Mouse (Mus musculus) adrenal gland, adult 18-20 months (tissue): ENCODE measurements around the gene Wwox. TPM values are rescaled to one million over a fixed set of nuclear protein-coding genes. Genes with fewer than 3 reads are reported as not detected.
"Not testable (repeated sequence)": the region's sequence is repeated elsewhere in the genome, so short reads cannot be mapped to it uniquely, and the experiment has no call there.

ENCODE experiments used
- DNase-seq, 2 experiments: peaks; one replicate each; pipeline ENCODE4 v3.0.0; 2021 to 2022; ENCODE audit warnings: low spot score in 2 of 2
- total RNA-seq, 2 experiments: library from RNA; stranded (reverse); gene quantifications; 1 replicate in 1 of 2; 2 replicates in 1 of 2; pipeline ENCODE4 v1.2.3; 2021

The Wwox gene
- total RNA-seq, 2 experiments from 2014 or later = 26.9 to 27.0 TPM

DNA sequence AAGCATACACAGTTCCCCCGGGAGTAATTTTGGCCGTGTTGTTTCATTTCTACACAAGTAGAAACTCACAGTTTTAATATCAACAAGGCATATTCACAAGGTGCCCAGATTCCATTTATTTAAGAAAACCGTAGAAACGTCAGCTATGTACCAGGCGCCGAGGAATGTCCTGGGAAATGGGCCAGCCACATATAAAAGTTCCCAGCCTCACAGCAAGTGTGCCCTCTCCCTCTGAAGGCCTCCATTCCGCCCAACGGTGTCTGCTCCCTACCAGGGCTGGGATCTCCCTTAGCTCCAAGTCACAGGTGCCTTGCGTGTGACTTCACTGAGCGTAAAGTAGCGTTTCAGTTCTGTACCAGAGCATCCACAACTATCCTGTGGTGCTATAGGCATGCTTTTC is 346.4 kb downstream of the Wwox start:
- no peak for DNase-seq

DNA sequence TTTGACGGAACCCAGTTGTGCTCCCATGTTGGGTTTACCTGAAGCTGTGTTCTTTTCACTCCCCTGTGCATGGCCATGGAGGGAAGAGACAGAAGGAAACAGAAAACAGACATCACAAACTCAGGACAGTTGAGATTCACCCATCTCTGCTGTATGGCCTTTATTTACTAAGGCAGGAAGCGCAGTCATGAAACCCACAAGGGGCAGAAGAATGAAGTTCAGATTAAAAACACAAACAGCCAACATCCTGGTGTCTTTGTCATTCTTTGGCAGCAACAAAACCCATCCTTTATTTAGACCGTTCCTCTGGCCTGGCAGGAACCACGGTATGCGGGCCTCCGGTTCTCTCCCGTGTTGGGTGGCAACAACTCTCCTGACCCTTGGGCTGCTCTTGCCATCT is 350.2 kb downstream of the Wwox start:
- no peak for DNase-seq

DNA sequence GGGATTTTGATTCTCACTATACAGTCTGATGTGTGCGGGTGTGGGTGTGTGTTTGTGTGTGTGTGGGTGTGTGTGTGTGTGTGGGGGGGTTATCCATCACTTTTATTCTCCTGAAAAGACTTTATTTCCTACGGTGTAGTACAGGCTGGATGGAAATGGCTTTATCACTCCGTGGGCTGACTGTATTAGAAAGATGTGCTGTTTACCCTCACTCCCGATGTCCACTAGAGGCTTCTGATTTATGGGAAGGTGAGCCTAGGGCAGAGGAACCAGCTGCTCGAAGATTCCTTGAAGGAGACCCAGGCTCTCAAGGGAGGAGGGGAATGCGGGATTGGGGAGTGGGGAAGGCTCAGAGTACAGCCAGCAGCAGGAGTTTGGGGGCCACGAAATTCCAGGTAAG is 351.3 kb downstream of the Wwox start:
- DNase-seq = no peak

DNA sequence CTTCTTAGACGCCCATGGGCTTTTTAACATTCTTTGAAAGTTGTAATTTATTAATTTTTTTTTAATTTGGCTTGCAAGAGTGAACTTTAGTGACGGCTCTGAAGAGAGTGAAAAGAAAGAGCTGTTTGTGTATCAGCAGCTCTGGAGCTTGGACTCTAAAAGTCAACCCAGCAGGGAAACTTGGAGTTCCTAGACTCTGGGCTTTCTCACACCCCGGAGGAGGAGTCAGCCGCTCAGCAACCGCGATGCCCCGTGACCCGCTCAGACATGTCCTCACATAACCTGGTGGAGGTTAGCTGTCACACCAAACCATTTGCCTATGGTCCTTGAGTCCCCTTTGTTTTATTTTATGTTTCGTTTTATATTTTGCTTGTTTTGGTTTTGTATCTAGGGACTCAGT is 354.2 kb downstream of the Wwox start:
- DNase-seq = no peak

DNA sequence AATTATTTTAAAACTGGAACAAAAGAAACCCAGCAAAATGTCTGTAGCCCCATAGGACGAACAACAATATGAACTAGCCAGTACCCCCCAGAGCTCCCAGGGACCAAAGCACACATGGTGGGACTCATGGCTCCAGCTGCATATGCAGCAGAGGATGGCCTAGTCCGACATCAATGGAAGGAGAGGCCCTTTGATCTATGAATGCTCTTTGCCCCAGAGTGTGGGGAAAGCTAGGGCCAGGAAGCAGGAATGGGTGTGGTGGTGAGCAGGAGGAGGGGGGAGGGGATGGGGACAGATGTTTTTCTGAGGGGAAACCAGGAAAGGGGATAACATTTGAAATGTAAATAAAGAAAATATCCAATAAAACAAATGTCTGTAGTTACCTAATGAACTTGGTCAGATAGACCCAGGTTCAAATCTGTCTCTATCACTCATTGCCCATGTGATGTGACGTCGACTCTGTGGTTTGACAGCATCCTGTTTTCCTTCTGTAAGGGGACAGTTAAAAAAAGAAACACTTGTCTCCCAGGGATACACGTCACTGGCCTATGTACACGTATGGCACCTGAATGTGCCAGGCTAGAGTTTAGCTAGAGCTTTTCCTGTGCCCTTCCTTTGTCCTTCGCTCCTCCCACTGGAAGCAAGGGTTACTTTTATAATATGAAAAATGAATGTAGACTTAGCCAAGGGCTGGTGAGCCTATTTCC is 362.1 kb downstream of the Wwox start:
- DNase-seq = no peak

DNA sequence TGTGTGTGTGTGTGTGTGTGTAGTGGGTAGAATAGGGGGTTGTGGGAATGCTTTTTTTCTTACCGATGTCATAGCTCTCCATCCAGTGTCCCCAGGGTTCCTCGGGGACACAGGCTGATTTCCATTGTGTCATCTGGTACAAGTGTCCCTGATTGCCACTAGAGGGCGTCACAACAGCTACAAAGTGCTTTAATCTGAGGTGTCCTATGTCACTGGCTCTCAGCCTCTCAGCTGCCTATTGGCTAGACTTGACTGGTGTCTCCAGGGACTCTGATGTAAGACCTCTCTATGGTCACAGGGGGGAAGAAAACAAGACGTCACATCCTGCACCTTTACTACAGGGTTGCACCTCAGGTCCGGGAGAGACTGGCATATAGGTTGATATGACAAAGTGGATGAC is 363.7 kb downstream of the Wwox start:
- DNase-seq = no peak

DNA sequence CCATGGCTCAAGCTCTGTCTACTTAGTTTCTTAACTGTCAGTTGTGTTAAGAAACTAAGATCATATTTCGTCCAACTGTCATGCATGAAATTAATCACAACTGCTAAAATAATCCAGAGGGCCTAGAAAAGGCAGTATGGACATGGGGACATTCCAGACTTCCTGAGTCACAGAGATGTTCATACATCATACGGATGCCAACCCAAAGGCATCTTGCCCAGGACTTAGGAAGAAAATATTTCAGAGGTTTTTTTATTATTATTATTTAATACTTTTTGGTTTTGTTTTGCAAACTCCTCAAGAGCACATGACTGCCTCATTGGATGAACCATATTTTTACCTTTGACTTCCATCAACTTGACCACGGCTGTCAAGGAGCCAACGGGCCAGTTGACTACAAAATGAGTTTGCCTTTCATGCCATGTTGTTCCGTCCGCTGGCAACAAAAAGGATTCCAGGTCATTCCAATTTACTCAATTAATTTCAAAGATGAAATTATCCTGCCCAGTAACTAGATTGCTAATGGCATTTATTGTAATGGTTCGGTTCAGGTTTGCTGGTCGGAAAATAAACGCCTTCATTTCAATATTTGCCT is 367.5 kb downstream of the Wwox start:
- no peak for DNase-seq

DNA sequence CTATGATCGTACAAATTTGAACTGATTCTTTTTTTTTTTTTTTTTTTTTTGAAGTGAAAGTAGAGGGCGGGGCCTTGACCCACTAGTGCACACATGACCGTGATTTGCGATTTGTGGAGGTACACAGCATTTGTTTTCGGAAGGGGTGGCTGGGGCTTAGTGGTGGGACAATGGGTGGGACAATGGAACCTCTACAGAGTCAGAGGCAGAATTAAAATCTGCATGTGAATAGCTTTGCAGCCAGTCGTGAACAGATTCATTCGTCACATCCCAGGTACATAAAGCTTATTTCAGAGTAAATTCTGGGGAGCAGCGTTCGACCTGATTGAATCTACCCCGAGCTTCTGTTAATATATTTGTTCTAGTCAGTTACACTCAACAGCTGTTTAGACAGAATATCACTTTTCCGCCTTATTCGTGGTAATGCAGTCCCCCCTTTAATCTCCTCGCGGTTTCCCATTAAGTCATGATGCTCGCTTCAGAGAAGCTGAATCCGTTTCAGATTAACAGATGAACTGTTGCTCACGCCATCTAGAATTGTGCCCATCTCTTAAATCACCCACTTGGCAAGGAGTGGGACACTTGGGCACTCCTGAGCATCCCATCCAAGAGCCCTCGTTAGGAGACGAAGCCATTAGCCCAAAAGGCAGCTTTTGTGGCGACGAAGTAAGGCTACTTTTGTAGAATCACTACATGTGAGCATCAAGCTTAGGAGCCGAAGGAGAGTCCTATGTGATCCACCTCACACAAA is 368.4 kb downstream of the Wwox start:
- DNase-seq = no peak

DNA sequence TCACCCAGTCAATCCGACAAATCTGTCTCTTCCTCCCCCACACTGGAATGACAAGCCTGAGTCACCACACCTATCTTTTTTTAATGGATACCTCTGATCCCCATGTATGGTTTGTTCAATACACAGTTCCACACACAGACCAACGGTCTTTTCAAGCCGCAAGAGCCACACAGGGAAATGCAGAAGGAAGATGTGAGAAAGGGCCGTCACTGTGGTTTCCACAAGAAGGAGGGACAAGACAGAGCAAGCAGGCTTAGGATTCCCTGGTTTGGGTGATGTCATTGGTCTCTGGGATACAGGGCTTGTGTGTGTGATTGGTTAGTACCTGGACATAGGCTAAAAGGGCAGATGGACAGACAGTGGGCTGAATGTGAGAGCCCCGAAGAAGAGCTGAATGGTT is 371.0 kb downstream of the Wwox start:
- DNase-seq = no peak

DNA sequence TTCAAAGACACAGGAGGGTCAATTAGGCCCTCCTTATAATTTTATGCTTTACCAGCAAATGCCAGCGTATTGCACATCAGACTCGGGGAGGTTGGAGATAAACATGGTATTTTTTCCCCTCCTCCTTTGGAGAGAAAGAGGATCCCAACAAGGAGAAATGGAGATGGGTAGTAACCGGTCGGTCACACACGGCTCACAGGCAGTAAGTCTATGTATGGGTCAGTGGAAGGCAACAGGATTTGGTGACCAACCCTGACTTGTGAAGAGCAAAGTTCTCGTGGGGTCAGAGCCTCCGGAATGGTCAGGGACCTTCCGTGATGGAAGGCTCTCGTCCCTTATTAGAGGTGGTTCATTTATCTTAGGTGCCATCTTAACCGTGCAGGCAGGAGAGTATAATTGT is 374.4 kb downstream of the Wwox start:
- DNase-seq = no peak

DNA sequence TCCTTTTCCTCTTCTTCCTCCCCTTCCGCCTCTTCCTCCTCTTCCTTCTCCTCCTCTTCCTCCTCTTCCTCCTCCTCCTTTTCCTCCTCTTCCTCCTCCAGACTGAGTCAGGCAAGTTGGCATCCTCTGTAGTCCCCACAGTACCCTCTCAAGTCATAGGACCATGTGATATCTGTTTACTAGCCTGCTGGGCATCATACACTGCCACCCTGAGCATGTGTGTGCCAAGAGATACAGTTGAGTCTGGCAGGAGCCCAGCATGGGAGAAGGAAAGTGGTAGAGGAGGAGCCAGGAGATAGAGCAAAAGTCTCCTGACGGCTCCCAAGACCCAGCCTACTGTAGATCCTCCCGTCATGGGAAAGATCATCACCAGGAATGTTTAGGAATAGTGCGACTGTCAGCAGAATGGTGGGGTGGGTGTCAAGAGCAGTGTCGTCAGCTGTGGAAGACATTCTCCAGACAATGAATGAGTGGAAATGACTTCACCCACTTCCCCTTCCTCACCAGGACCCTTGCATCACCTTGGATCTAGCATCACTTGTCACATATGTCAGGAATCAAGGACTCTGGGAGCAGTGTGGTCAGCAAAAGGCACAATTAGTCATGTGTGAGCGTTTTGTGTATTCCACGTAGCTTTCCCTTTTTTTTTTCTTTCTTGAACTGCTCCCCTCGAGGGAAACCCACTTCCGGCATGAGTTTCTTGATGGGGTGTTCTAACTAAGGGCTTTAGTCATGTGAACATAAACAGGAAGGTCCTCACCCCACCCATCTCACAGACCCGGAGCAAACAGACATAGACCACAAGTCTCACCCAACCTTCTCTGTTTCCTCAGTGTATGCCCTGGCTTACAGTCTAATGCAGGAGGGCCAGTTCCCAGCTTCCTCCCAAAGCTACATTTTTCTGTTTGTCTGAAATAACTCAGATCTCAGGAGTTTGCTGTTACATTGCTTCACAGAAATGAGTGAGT is 375.6 kb downstream of the Wwox start:
- no peak for DNase-seq

DNA sequence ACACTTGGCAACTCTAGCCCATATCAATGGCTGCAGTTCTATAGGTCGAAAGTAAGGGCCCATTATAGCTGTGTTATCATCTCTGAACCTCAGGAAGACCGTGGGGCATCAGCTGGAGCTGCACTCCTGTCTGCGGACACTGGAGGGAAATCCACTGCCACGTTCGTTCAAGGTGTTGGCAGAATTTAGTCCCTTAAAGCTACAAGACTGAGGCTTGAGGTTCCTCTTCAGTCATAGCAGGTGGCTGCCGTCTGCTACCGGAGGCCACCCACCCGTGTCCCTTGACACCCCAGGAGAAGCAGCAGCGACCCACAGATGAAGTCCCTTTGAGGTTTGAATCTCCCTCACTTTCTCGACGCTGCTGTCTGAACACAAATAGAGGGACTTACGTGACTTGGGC is 376.9 kb downstream of the Wwox start:
- no peak for DNase-seq

DNA sequence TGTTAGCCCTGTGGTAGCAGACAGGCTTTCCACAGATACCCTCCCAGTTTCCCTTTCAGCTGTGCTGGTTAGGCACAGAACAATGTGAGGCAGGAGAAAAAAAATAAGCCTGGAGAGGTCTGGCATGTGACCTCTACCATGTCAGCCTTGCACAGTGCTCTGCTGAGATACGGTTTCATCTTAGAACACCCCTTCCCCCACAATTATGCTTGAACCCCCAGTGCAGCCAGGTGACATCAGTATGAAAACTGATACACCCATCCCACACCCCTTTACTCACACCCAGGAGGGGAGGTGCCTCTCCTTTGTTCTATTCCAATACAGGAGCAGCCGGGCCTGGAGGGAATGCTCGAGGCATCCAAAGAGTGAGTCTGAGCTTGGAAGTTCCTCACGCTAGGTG is 377.5 kb downstream of the Wwox start:
- no peak for DNase-seq

DNA sequence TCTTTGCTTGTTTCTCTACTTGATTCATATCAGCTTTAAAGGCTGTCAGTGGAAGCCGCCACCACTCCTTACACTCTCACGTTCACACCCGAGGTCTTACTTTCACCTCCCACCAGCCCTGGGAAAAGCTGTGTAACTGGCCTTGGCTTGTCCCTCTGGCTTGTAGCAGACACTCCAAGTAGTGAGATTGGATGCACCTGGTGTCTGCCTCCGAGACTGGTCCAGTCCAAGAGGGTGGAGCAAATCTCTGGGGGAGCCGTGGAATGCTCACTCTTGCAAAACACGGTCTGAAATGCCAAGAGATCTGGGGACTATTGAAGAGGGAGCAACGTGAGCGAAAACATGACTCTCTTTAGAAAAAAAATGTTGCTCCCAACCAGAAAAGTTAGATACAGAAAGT is 382.1 kb downstream of the Wwox start:
- no peak for DNase-seq

DNA sequence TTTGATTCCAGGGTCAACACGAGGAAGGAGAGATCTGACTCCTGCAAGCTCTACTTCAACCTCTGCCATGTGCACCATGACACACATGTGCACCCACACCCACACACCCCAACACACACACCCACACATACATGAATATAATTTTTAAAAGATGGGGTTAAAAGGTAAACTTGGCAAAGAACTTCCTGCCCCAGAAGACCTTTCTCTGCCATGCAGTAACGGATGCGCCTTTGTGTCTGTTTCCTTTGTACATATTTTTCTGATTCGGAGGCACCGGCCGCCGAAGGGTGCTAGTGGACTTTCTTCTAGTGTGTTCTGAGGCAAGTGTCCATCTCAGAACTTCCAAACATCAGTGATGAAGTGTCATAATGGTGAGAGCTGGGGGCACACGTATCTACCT is 386.0 kb downstream of the Wwox start:
- no peak for DNase-seq

DNA sequence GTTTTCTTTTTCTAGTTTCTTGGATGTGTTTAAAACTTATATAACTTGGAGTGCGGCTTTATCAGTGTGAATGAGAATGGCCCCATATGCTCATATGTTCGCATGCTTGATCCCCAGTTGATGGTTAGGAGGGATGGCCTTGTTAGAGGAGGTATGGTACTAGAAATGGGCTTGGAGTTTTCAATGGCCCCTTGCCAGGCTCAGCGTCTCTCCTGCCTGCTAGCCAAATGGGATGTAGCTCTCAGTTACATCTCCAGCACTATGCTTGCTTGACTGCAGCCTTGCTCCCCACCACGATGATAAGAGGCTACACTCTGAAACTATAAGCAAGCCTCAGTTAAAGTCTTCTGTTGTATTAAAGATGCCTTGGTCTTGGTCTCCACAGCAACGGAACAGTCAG is 387.5 kb downstream of the Wwox start:
- no peak for DNase-seq

DNA sequence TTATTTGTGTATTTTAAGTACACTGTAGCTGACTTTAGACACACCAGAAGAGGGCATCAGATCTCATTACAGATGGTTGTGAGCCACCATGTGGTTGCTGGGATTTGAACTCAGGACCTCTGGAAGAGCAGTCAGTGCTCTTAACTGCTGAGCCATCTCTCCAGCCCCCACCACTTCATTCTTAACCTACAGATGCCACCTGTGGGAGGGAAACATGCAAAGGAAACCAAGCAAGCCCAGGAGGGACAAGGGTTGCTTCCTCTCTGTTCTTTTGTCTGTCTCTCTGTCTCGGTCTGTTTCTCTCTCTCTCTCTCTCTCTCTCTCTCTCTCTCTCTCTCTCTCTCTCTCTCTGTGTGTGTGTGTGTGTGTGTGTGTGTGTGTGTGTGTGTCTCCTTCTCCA is 388.4 kb downstream of the Wwox start:
- DNase-seq = not testable (repeated sequence)

DNA sequence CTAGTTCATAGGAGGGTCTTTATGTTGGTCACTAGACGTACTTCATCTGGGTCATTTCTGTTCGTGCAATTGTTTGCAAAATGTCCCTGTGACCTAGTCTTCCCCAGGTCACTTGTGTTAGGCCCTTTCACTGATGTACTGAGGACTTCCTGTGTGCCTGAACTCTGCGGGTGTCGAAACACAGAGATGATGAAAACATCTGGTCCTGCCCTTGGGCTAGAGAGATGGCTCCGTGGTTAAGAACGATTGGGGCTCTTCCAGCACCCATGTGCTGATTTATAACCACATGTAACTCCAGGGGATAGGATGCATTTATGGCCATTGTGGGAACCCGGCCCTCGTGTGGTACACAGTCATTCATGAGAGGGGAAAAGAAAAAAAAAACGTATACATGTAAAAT is 392.1 kb downstream of the Wwox start:
- no peak for DNase-seq

DNA sequence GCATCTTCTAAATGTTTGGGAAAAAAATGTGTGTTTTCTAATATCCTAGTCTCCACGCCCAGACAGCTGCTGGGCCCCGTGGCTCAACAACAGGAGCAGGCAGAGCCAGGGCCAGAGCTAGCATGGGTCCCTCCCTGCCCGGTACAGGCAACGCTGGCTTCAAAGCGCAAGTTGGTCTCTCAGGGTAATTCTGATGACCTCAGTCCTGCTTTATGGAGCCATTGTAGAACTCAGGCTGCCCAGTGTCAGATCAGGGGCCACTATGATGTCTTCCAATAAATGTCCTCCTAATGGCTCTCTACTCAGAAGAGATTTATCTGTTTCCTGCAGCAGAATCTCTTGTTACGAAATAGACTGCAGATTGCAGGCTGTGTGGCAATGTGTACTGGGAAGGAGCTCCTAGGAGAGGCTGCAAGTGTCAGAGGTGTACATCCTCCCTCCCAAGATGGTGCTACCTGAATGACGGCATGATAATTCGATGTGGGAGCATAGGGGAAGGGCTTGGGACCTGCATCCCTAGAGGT is 392.9 kb downstream of the Wwox start:
- DNase-seq = no peak

DNA sequence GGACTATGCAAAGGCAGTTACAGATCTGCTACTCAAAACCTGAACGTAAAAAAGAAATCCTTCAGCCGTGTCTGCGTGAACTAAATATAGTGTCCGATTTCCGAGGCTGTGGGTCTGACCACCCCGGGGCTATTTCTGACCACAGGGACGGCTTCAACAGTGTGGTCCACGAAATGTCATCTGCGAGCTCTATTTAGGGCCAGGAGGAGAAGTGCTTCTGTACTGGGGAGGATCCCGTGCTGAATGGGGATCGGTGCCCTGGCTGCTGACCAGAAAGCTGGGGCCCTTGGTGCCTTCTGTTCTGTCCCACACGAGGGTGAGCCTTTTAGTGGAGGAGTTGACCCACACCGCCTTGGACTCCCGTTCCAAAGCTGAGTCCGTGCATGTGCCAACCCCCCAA is 395.3 kb downstream of the Wwox start:
- DNase-seq = no peak

DNA sequence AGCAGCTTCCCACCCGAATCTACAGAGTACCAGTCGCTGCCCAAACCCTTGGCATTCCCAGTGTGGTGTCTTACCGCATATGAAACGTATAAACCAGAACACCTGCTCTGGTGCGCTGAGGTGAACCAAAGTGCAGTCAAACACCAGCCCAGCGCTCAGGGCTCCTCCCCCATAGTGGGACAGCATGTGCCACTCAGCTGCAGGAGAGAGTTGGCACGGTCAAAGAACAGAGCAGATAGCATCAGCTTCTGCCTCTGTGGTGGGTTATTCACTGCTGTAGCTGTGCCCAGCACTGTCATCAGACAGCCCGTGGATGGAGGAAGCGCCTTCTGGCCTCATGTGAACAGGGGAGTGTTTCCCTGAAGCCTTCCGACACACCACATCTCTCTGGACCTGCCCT is 400.5 kb downstream of the Wwox start:
- DNase-seq = no peak
